Mouse (Mus musculus): Measurements from ENCODE around the gene Tmem86b. TPM values are rescaled to one million over a fixed set of nuclear protein-coding genes. Genes with fewer than 3 reads are reported as not detected.
A peak's percentile ranks its signal among the peaks of the same experiment; 100 is the strongest.

The Tmem86b gene
- total RNA-seq (2021), result 9.3 and 10.2 TPM in 2 replicates
- long read RNA-seq, transcript Tmem86b-201 (3 exons, 1,222 nt), result major isoform, 28 of 34 reads
- long read RNA-seq, partial matches to known transcripts, result 1 of 34 reads
- long read RNA-seq, other reads (novel, unspliced or antisense), result 2 of 34 reads

DNA sequence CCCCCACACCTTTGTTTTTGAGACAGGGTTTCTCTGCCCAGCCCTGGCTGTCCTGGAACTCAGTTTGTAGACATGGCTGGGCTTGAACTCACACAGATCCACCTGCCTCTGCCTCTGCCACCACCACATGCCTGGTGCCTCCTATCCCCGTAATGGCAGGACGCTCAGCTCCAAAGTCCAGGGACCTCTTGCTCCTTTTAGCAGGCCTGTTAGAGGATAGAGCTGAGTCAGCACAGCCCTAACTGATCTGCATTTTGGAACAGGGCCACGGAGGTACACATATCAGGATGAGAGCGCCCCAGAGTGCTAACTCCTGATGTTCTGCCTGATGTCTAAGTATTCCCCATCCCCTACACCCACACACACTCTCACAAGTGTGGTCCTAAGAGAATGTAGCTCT lies at the start of gene Tmem86b:
Tmem86b (minus strand) TSS at position 392 of the 400 bp plus-strand sequence.
- DNase-seq, result no peak

DNA sequence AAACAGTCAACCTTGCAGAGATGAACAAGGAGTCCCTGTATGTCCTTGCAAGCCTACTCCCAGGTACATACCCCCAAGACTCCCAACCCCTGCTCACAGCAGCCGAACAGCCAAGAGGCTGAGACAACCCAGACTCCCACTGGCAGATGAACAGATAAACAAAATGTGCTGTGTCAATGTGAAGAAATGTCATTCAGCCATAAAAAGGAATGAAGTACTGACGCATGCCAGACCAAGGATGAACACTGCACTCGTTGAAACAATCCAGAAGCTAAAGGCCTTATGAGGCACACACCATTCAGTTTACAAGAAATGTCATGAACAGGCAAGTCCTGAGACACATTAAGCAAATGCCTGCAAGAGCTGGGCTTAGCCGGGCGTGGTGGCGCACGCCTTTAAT lies 44.0 kb upstream of the Tmem86b start:
- no peak for DNase-seq

DNA sequence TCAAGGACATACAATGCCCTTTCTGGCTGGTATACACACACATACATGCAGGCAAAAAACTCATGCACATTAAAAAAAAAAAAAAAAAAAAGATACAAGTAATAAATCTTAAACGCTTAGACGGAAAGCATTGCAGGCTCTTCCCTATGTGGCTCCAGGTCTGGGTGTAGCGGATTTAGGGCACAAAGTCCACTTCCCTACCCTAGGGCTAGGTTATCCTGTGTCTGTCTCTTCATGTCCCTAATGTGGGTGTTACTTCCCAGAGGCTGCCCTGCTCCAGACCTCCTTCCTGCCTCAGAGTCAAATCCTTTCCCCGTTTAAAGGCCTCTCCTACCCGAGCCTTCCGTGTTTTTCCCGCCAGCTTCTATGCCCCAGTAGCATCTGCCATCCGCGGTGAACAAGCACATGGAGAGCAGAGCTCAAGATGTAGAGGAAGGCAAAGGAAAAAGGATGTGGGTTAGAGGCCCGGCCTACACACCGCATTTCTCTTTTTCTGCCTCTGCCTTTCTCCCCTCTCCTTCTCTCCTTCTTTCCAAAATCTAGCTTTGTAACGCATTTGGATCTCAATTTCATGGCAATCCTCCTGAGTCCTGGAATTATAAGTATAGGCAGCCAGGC lies 43.0 kb upstream of the Tmem86b start:
- no peak for DNase-seq

DNA sequence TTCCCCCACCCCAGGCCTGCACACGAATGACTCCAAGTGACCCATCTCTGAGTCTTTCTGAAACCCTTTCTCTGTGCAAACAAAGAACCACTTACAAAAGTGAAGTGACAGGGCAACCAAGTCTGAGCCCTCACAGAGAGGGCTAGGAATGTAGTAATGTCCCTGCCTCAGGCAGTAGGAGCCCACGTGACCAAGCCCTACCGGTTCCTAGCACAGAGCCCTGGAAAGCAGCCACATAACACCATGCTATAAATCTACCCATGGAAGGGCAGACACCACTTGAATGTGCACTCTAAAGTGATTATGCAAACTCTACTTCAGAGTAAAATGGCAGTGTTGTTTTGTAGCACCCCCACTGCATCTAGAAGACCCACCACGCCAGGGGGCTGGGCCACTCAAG lies 40.7 kb upstream of the Tmem86b start:
- DNase-seq, result peak; percentile 35

- DNase-seq, result no peak
Measured at GRCm38 (mm10) chr7:4670655-4671255, 39.5 kb upstream of the Tmem86b start.

- DNase-seq, result no peak
Measured at GRCm38 (mm10) chr7:4669156-4669555, 37.9 kb upstream of the Tmem86b start.

DNA sequence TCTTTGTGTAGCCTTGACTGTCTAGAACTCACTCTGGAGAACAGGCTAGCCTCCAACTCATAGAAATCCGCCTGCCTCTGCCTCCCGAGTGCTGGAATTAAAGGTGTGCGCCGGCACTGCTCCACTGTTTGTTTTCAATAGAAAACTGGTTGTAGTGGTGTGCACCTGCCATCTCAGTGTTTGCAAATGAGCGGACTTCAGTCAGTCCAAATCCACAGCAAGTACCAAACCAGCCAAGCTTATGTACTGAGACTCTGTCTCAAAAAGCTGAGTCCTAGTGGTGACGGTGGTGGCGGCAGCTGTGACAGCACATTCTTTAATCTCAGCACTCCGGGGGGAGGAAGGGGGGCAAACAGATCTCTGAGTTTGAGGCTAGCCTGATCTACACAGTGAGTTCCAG lies 37.3 kb upstream of the Tmem86b start:
- DNase-seq, result no peak

GRCm38 (mm10) chr7:4666871-4667270 lies 35.6 kb upstream of the Tmem86b start:
- DNase-seq, result no peak

DNA sequence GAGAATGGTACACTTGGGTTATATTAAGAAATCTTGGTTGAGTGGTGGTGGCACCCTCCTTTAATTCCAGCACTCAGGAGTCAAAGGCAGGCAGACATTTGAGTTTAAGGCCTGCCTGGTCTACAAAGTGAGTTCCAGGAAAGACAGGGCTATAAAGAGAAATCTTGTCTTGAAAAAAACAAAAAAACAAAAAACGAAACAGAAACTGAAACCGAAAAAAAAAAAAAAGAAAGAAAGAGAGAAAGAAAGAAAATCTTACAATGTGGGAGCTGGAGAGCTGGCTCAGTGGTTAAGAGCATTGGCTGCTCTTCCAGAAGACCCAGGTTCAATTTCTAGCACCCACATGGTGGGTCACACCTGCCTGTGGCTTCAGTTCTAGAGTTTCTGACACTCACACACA lies 32.5 kb upstream of the Tmem86b start:
- no peak for DNase-seq

DNA sequence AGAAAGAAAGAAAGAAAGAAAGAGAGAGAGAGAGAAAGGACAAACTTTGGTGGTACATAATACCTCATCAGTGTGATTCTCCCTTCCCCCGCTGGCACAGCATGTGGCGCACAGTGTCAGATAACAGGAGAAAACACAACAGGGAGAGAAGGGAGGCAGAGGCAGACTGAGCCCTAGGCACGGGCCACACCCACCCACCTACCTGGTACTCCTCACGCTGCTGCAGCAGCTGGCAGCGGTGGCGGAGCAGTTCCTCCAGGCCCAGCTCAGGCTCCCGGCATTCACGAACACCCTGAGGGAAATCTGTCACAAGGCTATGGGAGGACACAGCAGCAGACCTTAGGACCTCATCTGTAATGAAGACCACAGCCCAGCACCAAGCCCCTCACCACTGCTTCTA lies 32.0 kb upstream of the Tmem86b start:
- DNase-seq, result no peak

GRCm38 (mm10) chr7:4659911-4660443 lies 28.8 kb upstream of the Tmem86b start:
- DNase-seq, result no peak

DNA sequence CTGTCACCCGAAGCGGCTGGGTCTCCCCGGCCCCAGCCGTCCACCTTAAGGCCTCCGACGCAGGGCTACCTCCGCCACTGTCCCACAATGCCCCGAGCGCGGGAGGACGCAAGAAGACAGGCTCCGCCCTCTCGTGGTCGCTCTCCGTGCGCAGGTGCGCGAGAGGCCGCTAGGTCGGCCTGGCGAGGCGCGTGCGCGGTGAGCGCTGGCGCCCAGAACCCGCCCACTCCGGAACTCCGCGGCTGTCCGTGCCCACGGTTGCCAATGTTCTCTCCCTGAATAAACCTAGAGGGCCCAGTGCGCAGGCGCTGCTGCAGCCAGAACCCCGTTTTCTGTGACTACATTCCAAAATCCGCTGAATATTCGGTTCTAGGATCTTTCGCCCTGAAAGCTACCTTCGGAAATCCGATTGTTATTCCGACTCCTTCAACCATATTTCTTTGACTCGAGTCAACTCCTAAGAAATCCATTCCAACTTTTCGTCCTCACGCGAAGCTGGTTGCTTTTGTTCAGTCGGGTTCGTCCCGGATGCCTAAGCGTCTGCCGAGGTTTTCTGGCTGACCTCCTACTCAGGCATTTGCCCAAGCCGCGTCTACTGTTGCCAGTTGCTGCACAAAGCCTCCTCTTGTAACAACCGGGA lies 27.8 kb upstream of the Tmem86b start, which contains the start of gene Ppp6r1:
Ppp6r1 (minus strand) TSS at position 108 of the 640 bp plus-strand sequence.
- peak; percentile 97 for DNase-seq

DNA sequence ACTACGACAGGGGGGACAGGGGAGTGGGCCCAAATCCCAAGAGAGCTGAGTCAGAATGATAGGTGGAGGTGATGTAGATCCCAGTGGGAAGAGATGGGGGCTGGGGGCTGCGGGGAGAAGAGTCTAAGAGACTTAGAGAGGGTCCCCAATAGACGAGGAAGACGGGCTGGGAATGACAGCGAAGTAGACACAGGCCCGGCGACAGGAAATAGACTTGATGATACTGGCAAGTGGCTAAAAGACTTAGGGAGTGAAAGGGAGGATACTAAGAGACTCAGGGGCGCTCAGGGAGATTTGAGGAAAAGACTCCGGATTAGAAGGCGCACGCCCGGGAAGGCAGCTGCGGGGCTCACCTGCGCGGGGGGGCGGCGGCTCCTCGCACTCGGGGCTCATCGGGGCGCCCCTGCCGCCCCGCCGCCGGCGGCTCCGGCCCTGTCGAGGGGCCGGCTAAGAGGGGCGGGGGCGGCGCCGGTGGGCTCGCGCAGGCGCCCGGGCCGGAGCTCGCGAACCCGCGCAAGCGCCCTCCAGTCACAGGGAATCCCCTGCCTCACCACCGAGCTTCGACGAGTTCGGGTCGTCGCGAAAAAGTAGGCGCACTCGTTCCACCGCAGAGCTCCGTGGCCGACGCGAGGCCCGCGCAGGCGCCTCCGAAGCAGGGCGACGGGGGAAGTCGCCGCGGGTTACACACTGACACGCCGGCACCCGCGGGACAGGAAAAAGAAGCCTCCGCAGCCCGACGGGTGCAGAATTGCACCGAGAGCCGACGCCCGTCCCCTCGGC lies 27.1 kb upstream of the Tmem86b start:
- DNase-seq, result peak; percentile 35

DNA sequence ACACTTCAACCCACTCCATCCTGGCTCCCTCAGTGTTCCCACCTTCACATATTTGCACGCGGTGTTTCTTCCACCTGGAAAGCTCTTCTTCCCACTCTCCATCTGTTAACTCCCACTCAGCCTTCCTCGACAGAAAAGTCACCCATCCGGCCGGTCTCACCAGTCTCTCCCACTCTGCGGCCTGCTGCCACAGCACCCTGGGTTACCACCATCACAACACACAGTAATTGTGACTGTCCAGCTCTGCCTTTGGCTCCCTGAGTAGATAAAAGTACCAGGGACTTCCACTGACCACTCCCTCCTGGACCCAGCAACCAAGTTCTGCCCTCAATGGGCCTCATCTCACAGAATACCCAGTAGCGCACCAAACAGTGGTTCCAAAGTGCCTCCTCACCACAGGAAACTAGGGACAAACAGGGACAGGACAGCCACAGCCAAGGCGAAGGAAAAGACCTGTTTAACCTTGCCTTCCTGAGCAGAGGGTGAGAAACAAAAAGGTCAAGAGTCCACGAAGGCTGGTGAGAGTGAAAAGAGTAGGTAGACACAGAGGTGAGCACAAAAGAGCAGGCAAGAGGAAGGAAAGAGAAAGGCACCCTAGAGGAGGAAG lies 26.4 kb upstream of the Tmem86b start:
- no peak for DNase-seq

DNA sequence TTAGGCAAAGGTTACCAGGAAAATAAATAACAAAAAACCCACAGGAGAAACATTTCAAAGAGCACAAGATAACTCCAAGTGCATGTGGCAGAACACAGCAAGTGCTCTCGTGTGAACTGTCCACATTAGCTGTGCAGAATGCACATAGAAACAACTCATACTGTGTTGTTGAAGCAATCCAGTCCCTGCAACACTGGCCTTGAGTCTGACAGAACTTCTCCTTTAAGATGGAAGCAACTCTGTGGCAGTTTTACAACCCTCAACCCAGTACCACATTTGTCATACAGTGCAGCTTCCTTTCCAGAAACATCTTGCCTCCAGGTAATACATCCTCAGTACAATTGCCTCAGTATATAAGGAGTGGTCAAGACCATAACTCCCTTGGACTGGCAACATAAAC lies 25.6 kb upstream of the Tmem86b start:
- no peak for DNase-seq

DNA sequence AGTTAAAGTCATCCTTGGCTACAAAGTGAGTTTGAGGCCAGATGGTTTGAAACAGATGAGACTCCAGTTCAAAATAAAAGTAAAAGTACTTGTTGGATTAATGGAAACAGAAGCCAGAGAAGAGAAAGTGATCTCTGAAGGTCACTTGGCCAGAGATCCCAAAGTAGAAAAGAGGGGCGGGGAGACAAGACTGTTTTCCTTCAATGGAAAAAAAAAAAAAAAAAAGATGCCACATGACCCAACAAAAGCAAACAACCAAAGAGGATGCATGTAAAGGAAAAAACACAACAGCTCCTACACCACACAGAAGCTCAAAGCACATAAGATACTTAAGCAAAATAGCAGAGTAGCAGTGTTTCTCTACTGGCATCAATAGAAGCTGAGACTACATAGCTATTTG lies 24.7 kb upstream of the Tmem86b start:
- no peak for DNase-seq

GRCm38 (mm10) chr7:4655393-4655792 lies 24.2 kb upstream of the Tmem86b start:
- no peak for DNase-seq

DNA sequence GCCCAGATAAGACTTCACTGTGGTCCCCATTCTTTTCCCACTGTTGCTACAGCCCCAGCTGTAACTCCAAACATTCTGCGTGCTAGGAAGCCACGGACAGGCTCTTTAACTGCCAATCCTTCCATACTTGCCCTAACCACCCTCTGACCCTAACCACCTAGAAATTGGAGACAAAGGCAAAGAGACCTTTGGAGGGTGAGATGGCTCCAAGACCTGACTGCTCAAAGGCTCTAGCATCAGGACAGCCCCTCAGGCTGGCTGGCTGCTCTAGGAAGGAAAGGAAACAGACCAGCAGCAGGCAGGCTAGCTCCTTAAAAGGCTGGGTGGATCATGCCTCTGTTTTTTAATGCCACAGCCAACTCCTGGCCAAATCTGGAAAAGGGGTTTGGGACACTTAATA lies 23.0 kb upstream of the Tmem86b start:
- DNase-seq, result no peak

GRCm38 (mm10) chr7:4653780-4654179 lies 22.6 kb upstream of the Tmem86b start:
- no peak for DNase-seq

GRCm38 (mm10) chr7:4653351-4653750 lies 22.1 kb upstream of the Tmem86b start:
- DNase-seq, result no peak

DNA sequence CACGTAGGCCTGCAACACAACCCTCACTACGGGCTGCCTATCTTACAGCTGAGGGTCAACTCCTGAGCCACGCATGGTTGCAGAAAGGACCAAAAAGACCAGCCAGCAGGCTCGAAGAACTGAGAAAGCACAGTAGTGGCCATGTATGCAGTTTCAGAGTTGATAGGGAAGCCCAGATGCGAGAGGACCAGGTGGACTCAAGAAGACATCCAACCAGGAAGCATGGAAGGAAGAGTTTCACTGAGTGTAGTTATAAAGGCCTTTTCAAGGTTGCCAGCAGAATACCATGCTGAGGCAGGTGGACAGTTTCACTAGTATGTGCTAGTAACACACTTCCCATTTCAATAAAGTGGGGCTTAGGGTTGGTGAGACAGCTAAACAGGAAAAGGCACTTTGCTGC lies 21.5 kb upstream of the Tmem86b start:
- no peak for DNase-seq

DNA sequence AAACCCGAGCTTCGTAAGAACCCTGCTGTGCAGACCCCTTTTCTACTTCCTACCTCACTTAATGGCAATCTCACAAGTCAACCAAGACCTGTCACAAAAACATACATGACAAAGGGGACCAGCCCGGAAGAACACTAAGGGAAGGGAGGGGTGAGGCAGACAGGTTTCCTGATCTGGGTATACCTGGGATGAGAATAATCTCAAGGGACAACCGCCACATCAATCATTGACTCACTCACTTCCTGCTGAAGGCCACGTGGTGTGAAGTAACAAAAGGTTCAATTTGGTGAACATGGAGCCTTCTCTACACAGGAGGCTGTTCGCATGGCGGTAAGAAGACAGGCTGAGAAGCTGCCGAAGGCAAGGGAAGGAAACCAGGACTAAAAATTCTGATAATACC lies 20.4 kb upstream of the Tmem86b start:
- no peak for DNase-seq

All from adrenal gland, postnatal 25 days (tissue).